Mouse (Mus musculus): Measurements from ENCODE around the gene Pde6b. TPM values are rescaled to one million over a fixed set of nuclear protein-coding genes. Genes with fewer than 3 reads are reported as not detected.

The Pde6b gene
- total RNA-seq (2014; rRNA removed) (not detected in 2 replicates), polyA plus RNA-seq (2015; fragmentation: Nextera tagmentation; extraction: Ambion mirVana) (0.14 and 0.26 TPM in 2 replicates)

GRCm38 (mm10) chr5:108388201-108388600 is at the start of gene Pde6b:
Pde6b (plus strand) TSS chr5:108388391.
- TF ChIP-seq CTCF (IDR thresholded peaks at IDR 0.05; ENCODE audit: low read depth) = no peak
- Histone ChIP-seq H3K9me3 (ENCODE audit: low read length) (no peaks in the 10 kb centered on the region), H3K4me3 (ENCODE audit: low read length) (no peak within 1 kb of the TSS), H3K36me3 (ENCODE audit: insufficient read depth, low read length) (no peaks in the 10 kb centered on the region), H3K27me3 (ENCODE audit: insufficient read depth, low read length) (no peaks in the 10 kb centered on the region), H3K9ac (replicated peaks; ENCODE audit: low read length) (no peak within 1 kb of the TSS), H3K4me1 (ENCODE audit: insufficient read depth, low read length) (no peaks in the 10 kb centered on the region), H3K4me2 (ENCODE audit: low read depth, low read length) (no peak within 1 kb of the TSS), H3K27ac (no peak within 1 kb of the TSS)
- DNase-seq (ENCODE audit: low spot score) (no peak), ATAC-seq (no peak)
- WGBS = 81% methylated on average over 7 of the region's 7 CpGs

DNA sequence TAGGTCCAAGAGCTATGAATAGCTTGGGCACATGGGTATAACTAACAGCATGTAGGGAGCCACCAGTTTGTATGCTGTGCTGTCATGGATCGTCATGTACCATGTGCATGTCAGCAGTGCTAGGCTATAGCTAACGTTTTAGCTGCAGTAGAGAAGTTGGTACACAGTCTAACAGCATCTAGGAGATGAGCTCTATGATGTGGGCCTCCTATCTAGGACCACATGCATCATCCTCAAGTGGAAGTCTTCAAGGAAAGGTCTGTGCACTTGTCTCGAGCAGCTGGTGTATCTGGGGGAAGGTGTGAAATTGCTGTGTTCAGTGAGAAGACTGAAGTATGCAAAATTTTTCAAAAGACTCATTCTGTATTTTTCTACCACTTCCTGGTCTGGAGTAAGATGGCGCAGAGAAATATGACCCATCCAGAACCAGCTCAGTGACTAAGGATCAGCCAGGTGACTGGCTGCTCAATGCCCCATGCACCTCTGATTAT is 44.5 kb upstream of the Pde6b start:
- Histone ChIP-seq H3K36me3 (ENCODE audit: insufficient read depth, low read length) (peaks cover 31% of the 10 kb centered on the region), H3K4me2 (ENCODE audit: low read depth, low read length) (no peak overlapping the region), H3K27me3 (ENCODE audit: insufficient read depth, low read length) (no peaks in the 10 kb centered on the region), H3K9me3 (ENCODE audit: low read length) (no peaks in the 10 kb centered on the region), H3K27ac (no peak overlapping the region), H3K4me3 (ENCODE audit: low read length) (no peak overlapping the region), H3K9ac (replicated peaks; ENCODE audit: low read length) (no peak overlapping the region), H3K4me1 (ENCODE audit: insufficient read depth, low read length) (no peaks in the 10 kb centered on the region)
- DNase-seq (ENCODE audit: low spot score) (no peak), ATAC-seq (no peak)
- TF ChIP-seq CTCF (IDR thresholded peaks at IDR 0.05; ENCODE audit: low read depth) = no peak
- 92% methylated on average over 4 of the region's 4 CpGs for WGBS

GRCm38 (mm10) chr5:108345313-108346071 is 42.7 kb upstream of the Pde6b start:
- Histone ChIP-seq H3K27ac (no peak overlapping the region), H3K9me3 (ENCODE audit: low read length) (no peaks in the 10 kb centered on the region), H3K4me2 (ENCODE audit: low read depth, low read length) (no peak overlapping the region), H3K9ac (replicated peaks; ENCODE audit: low read length) (no peak overlapping the region), H3K36me3 (ENCODE audit: insufficient read depth, low read length) (peaks cover 31% of the 10 kb centered on the region), H3K4me3 (ENCODE audit: low read length) (no peak overlapping the region), H3K27me3 (ENCODE audit: insufficient read depth, low read length) (no peaks in the 10 kb centered on the region), H3K4me1 (ENCODE audit: insufficient read depth, low read length) (no peaks in the 10 kb centered on the region)
- no peak for TF ChIP-seq CTCF (IDR thresholded peaks at IDR 0.05; ENCODE audit: low read depth)
- ATAC-seq (no peak), DNase-seq (ENCODE audit: low spot score) (no peak)
- 82% methylated on average over 10 of the region's 10 CpGs for WGBS

DNA sequence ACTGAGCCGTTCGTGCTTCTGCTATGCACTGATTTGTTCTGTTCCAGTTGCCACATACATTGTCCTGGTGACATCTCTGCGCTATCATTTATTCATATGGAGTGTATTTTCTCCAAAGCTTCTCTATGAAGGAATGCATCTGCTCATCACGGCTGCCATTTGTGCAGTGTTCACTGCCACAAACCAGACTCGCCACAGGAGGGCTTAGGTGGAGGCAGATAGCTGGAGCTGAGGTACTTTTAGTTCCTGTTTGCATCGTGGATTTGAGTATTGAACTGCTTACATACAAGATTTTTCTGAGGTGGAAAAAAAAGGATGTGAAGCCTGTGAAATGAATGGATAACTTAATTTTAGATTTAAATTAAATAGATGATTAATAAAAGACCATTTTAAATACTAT is 40.3 kb upstream of the Pde6b start:
- 85% methylated on average over 6 of the region's 6 CpGs for WGBS
- H3K4me3 ChIP-seq (ENCODE audit: low read length) = no peak overlapping the region
- DNase-seq (ENCODE audit: low spot score) (no peak), ATAC-seq (no peak)
- no peak overlapping the region for H3K9ac ChIP-seq (replicated peaks; ENCODE audit: low read length)
- H3K4me1 ChIP-seq (ENCODE audit: insufficient read depth, low read length) = no peaks in the 10 kb centered on the region
- H3K27ac ChIP-seq = no peak overlapping the region
- no peak overlapping the region for H3K4me2 ChIP-seq (ENCODE audit: low read depth, low read length)
- peaks cover 31% of the 10 kb centered on the region; the same call in 1 of the 2 replicates for H3K36me3 ChIP-seq (ENCODE audit: insufficient read depth, low read length)
- H3K9me3 ChIP-seq (ENCODE audit: low read length) = no peaks in the 10 kb centered on the region
- H3K27me3 ChIP-seq (ENCODE audit: insufficient read depth, low read length) = no peaks in the 10 kb centered on the region
- TF ChIP-seq CTCF (IDR thresholded peaks at IDR 0.05; ENCODE audit: low read depth) = no peak; the same call in 1 of the 2 replicates

- WGBS = 95% methylated on average over 9 of the region's 9 CpGs
- Histone ChIP-seq H3K27me3 (ENCODE audit: insufficient read depth, low read length) (no peaks in the 10 kb centered on the region), H3K27ac (no peak overlapping the region), H3K4me2 (ENCODE audit: low read depth, low read length) (no peak overlapping the region), H3K4me3 (ENCODE audit: low read length) (no peak overlapping the region), H3K9ac (replicated peaks; ENCODE audit: low read length) (no peak overlapping the region), H3K4me1 (ENCODE audit: insufficient read depth, low read length) (no peaks in the 10 kb centered on the region), H3K36me3 (ENCODE audit: insufficient read depth, low read length) (peaks cover 20% of the 10 kb centered on the region; the same call in 1 of the 2 replicates), H3K9me3 (ENCODE audit: low read length) (no peaks in the 10 kb centered on the region)
- no peak for ATAC-seq
- TF ChIP-seq CTCF (IDR thresholded peaks at IDR 0.05; ENCODE audit: low read depth) = no peak
- DNase-seq (ENCODE audit: low spot score) = no peak
These were observed 38.6 kb upstream of the Pde6b start for GRCm38 (mm10) chr5:108349511-108350148.

DNA sequence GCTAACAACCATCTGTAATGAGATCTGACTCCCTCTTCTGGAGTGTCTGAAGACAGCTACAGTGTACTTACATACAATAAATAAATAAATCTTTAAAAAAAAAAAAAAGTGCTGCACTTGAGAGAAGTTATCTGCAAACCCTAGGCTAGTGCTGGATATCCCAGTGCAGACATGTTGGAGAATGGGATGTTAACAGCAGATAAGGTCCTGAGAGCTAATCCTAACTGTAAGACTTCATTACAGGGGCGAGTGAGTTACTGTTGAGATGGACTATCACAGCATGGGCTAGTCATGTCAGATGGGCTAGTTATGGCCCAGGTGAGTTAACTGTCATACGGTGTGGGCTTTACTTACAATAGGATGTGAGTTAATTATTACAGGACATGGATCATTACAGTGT is 34.1 kb upstream of the Pde6b start:
- H3K9ac ChIP-seq (replicated peaks; ENCODE audit: low read length) = no peak overlapping the region
- ATAC-seq (no peak), DNase-seq (ENCODE audit: low spot score) (no peak)
- H3K4me3 ChIP-seq (ENCODE audit: low read length) = no peak overlapping the region
- H3K36me3 ChIP-seq (ENCODE audit: insufficient read depth, low read length) = no peaks in the 10 kb centered on the region; the same call in 1 of the 2 replicates
- no peak overlapping the region for H3K4me2 ChIP-seq (ENCODE audit: low read depth, low read length)
- no peaks in the 10 kb centered on the region for H3K4me1 ChIP-seq (ENCODE audit: insufficient read depth, low read length)
- H3K27ac ChIP-seq = no peak overlapping the region
- H3K27me3 ChIP-seq (ENCODE audit: insufficient read depth, low read length) = no peaks in the 10 kb centered on the region
- no peaks in the 10 kb centered on the region for H3K9me3 ChIP-seq (ENCODE audit: low read length)
- WGBS = 88% methylated on average over 2 of the region's 2 CpGs
- no peak for TF ChIP-seq CTCF (IDR thresholded peaks at IDR 0.05; ENCODE audit: low read depth)
